Mouse (Mus musculus) lung, adult 2 months (tissue): ENCODE measurements around the gene Zfr2.

ENCODE experiments used
- CTCF ChIP-seq: fragments of 200-500 bp; IDR thresholded peaks from 2 replicates; pipeline ENCODE4 v1.5.1; 2011; ENCODE audit warnings: mild to moderate bottlenecking, low read length, control low read depth; ENCODE audit not compliant: insufficient read depth
- POLR2A ChIP-seq: fragments of 200-500 bp; IDR thresholded peaks from 2 replicates; pipeline ENCODE4 v1.6.1; 2011; ENCODE audit warnings: low read depth, mild to moderate bottlenecking, control low read depth, low read length, borderline replicate concordance; ENCODE audit errors: extremely low read depth

DNA sequence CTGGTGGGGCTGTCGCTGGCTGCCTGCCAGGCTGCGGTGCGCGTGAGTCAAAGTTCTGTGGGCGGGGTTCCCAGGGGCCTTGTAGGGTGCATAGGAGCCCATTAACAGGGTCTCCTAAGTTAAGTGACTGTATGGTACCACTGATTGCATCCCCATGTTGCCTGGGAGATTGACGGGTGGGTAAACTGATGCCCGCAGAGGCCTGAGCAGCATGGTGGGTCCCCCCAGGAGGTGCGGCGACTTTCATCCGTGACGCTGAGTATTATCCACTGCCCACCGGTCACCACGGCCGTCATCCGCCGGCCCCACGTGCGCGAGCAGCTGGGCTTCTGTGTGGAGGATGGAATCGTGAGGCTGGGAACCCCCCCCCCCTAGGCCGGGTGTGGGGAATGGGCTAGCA, 39.4 kb downstream of the Zfr2 start:
- TF ChIP-seq POLR2A (no peak), CTCF (no peak)
